Mouse (Mus musculus): ENCODE data around the gene Atp9a.

DNA sequence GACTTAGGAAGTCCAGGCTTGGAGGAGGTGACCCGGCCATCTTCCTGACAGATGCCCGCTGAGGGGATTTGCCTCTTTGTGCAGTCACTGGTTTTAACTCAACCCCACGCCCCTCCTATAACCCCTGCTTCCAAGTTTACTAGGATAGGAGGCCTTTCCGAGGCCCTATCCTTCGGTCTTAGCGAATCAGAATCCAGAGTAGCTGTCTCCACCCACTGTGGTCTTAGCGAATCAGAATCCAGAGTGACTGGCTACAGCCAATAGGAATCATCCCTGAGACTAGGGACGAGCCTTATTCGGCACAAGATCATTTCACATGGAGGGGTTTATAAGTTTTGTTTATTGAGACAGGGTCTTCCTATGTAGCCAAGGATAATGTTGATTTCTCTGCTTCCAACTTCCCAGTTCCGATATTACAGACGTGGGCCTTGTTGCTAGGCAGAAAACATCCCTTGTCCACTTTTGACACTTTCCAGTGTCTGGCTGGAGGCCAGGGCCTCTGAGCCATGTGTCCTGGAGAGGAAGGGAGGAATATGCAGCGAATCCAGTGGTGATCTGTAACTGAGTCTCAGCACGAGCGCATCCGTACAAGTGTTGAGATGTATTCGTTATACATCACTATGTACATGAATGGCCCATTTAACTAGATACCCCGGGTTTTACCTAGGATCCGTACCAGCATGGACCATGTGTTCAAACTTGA lies 127.9 kb downstream of the Atp9a start:
- no peak for TF ChIP-seq POLR2A (IDR thresholded peaks at IDR 0.05; ENCODE audit: insufficient read depth, low read length)
- TF ChIP-seq EP300 (IDR thresholded peaks at IDR 0.05; ENCODE audit: insufficient read depth, low read depth, low read length): no peak
